Mouse (Mus musculus): ENCODE measurements at regions not wholly inside any gene's neighbourhood (a gene's known extent, or its start where the extent isn't known, plus 50 kb on each side); places are given as distances from the start of the nearest gene placed in this dataset.

- peaks cover 11% of the 10 kb centered on the region; the same call in 1 of the 2 replicates for H3K9me3 ChIP-seq (ENCODE audit: control insufficient read depth, low read length)
- no peaks in the 10 kb centered on the region for H3K4me1 ChIP-seq (ENCODE audit: control insufficient read depth)
- H3K36me3 ChIP-seq (ENCODE audit: control insufficient read depth), result no peaks in the 10 kb centered on the region
- H3K27me3 ChIP-seq (ENCODE audit: control insufficient read depth), result no peaks in the 10 kb centered on the region
- no peak overlapping the region for H3K4me3 ChIP-seq (replicated peaks)
- TF ChIP-seq GATA1 (IDR thresholded peaks at IDR 0.05; ENCODE audit: low read length) (no peak), TAL1 (IDR thresholded peaks at IDR 0.05; ENCODE audit: low read length) (no peak)
These were observed 148.7 kb downstream of the Tmem26 start for GRCm38 (mm10) chr10:68872102-68872501.

GRCm38 (mm10) chr10:68875641-68876040, 152.2 kb downstream of the Tmem26 start:
- no peaks in the 10 kb centered on the region for H3K4me1 ChIP-seq (ENCODE audit: control insufficient read depth)

GRCm38 (mm10) chr10:68893100-68893841, 169.8 kb downstream of the Tmem26 start:
- Histone ChIP-seq H3K4me1 (ENCODE audit: control insufficient read depth) (no peaks in the 10 kb centered on the region), H3K4me3 (replicated peaks) (no peak overlapping the region), H3K27me3 (ENCODE audit: control insufficient read depth) (no peaks in the 10 kb centered on the region), H3K9me3 (ENCODE audit: control insufficient read depth, low read length) (peaks cover 36% of the 10 kb centered on the region), H3K36me3 (ENCODE audit: control insufficient read depth) (no peaks in the 10 kb centered on the region)
- TF ChIP-seq GATA1 (IDR thresholded peaks at IDR 0.05; ENCODE audit: low read length) (no peak), TAL1 (IDR thresholded peaks at IDR 0.05; ENCODE audit: low read length) (no peak)

More at GRCm38 (mm10) chr10:68875641-68876040, 152.2 kb downstream of the Tmem26 start:
- Histone ChIP-seq H3K27me3 (ENCODE audit: control insufficient read depth) (no peaks in the 10 kb centered on the region), H3K36me3 (ENCODE audit: control insufficient read depth) (no peaks in the 10 kb centered on the region), H3K9me3 (ENCODE audit: control insufficient read depth, low read length) (peaks cover 8% of the 10 kb centered on the region; the same call in 1 of the 2 replicates), H3K4me3 (replicated peaks) (no peak overlapping the region)
- no peak for TF ChIP-seq GATA1 (IDR thresholded peaks at IDR 0.05; ENCODE audit: low read length)
- no peak for TF ChIP-seq TAL1 (IDR thresholded peaks at IDR 0.05; ENCODE audit: low read length)

GRCm38 (mm10) chr10:68894121-68894520, 170.7 kb downstream of the Tmem26 start:
- no peak overlapping the region for H3K4me3 ChIP-seq (replicated peaks)
- TF ChIP-seq TAL1 (IDR thresholded peaks at IDR 0.05; ENCODE audit: low read length) (no peak), GATA1 (IDR thresholded peaks at IDR 0.05; ENCODE audit: low read length) (no peak)
- no peaks in the 10 kb centered on the region for H3K27me3 ChIP-seq (ENCODE audit: control insufficient read depth)
- no peaks in the 10 kb centered on the region for H3K4me1 ChIP-seq (ENCODE audit: control insufficient read depth)
- no peaks in the 10 kb centered on the region for H3K36me3 ChIP-seq (ENCODE audit: control insufficient read depth)
- peaks cover 35% of the 10 kb centered on the region for H3K9me3 ChIP-seq (ENCODE audit: control insufficient read depth, low read length)

DNA sequence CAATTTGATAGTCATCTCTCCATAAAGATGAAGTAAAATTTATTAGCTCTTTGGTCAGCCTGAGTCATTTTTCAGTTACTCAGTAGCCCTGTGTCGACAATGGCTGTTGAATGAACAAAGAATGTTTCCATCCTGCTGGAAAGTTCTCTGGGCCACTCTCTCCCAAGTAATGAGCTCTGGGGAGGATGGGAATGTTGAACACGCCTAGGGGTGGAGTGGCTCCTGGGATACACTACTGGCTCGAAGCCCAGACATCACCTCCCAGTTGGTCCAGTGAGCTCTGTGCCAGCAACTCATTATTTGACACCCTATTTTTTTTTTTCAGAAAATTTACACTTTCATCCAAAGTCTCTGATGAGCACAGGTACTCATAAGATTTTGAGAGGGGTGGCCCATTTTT, 174.1 kb downstream of the Tmem26 start:
- H3K27me3 ChIP-seq (ENCODE audit: control insufficient read depth), result no peaks in the 10 kb centered on the region
- no peaks in the 10 kb centered on the region for H3K4me1 ChIP-seq (ENCODE audit: control insufficient read depth)
- no peaks in the 10 kb centered on the region for H3K36me3 ChIP-seq (ENCODE audit: control insufficient read depth)
- no peak overlapping the region for H3K4me3 ChIP-seq (replicated peaks)
- TF ChIP-seq GATA1 (IDR thresholded peaks at IDR 0.05; ENCODE audit: low read length), result no peak
- no peak for TF ChIP-seq TAL1 (IDR thresholded peaks at IDR 0.05; ENCODE audit: low read length)
- H3K9me3 ChIP-seq (ENCODE audit: control insufficient read depth, low read length), result peaks cover 22% of the 10 kb centered on the region

DNA sequence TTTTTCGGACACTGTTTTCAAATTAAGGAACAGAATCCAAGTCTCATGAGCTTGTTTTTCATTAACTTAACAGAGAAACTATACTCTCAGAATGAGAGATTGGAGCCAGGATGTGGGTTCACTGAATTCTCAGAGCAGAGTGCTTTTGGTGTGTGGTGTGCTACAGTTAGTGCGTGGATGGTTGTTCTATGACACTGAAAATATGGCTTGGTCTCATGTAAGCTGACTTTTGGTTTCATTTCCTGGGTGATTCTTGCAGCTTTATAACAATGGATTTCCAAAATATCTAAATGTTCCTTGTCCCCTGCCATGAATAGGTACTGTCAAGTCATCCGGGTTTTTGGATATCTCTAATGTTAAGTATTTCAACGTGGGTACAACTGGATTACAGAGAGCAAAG, 177.7 kb downstream of the Tmem26 start:
- TF ChIP-seq GATA1 (IDR thresholded peaks at IDR 0.05; ENCODE audit: low read length) (no peak), TAL1 (IDR thresholded peaks at IDR 0.05; ENCODE audit: low read length) (no peak)
- H3K4me1 ChIP-seq (ENCODE audit: control insufficient read depth), result no peaks in the 10 kb centered on the region
- peaks cover 15% of the 10 kb centered on the region for H3K9me3 ChIP-seq (ENCODE audit: control insufficient read depth, low read length)
- no peaks in the 10 kb centered on the region for H3K27me3 ChIP-seq (ENCODE audit: control insufficient read depth)
- no peaks in the 10 kb centered on the region for H3K36me3 ChIP-seq (ENCODE audit: control insufficient read depth)
- no peak overlapping the region for H3K4me3 ChIP-seq (replicated peaks)

- TF ChIP-seq TAL1 (IDR thresholded peaks at IDR 0.05; ENCODE audit: low read length), result no peak
- TF ChIP-seq GATA1 (IDR thresholded peaks at IDR 0.05; ENCODE audit: low read length), result no peak
- no peaks in the 10 kb centered on the region for H3K36me3 ChIP-seq (ENCODE audit: control insufficient read depth)
- no peak overlapping the region for H3K4me3 ChIP-seq (replicated peaks)
- no peaks in the 10 kb centered on the region for H3K27me3 ChIP-seq (ENCODE audit: control insufficient read depth)
- H3K4me1 ChIP-seq (ENCODE audit: control insufficient read depth), result no peaks in the 10 kb centered on the region
- peaks cover 10% of the 10 kb centered on the region; the same call in 1 of the 2 replicates for H3K9me3 ChIP-seq (ENCODE audit: control insufficient read depth, low read length)
These were observed 179.2 kb downstream of the Tmem26 start for GRCm38 (mm10) chr10:68902670-68903069.

- Histone ChIP-seq H3K4me1 (ENCODE audit: control insufficient read depth) (no peaks in the 10 kb centered on the region), H3K4me3 (replicated peaks) (no peak overlapping the region), H3K36me3 (ENCODE audit: control insufficient read depth) (no peaks in the 10 kb centered on the region), H3K9me3 (ENCODE audit: control insufficient read depth, low read length) (peaks cover 5% of the 10 kb centered on the region; the same call in 1 of the 2 replicates), H3K27me3 (ENCODE audit: control insufficient read depth) (no peaks in the 10 kb centered on the region)
- TF ChIP-seq TAL1 (IDR thresholded peaks at IDR 0.05; ENCODE audit: low read length), result no peak
- TF ChIP-seq GATA1 (IDR thresholded peaks at IDR 0.05; ENCODE audit: low read length), result no peak
These were observed 180.9 kb downstream of the Tmem26 start for GRCm38 (mm10) chr10:68904337-68904736.

DNA sequence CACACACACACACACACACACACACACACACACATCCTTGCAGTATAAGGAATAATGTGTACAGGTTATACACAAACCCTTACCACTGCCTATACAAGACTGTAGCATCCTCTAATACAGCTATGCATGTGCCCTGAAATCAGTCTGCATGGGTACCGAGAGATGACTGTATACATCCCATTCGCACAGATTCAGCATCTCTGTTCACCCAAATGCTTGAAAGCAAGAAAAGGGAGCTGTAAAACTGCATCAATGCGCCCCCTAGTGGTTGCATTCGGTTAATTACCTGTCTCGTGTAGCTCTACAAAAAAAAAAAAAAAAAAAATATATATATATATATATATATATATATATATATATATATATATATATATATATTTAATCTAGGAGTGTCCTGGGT, 184.8 kb downstream of the Tmem26 start:
- no peaks in the 10 kb centered on the region for H3K27me3 ChIP-seq (ENCODE audit: control insufficient read depth)
- H3K4me1 ChIP-seq (ENCODE audit: control insufficient read depth), result no peaks in the 10 kb centered on the region
- TF ChIP-seq TAL1 (IDR thresholded peaks at IDR 0.05; ENCODE audit: low read length), result no peak
- no peak for TF ChIP-seq GATA1 (IDR thresholded peaks at IDR 0.05; ENCODE audit: low read length)

More for the DNA sequence above, 184.8 kb downstream of the Tmem26 start:
- Histone ChIP-seq H3K36me3 (ENCODE audit: control insufficient read depth) (no peaks in the 10 kb centered on the region), H3K4me3 (replicated peaks) (no peak overlapping the region), H3K9me3 (ENCODE audit: control insufficient read depth, low read length) (peaks cover 5% of the 10 kb centered on the region; the same call in 1 of the 2 replicates)

Data from erythroblast, embryonic 14.5 days (primary cell).